Mouse (Mus musculus) liver, embryonic 14.5 days (tissue): ENCODE measurements around the gene Ssr4. TPM values are rescaled to one million over a fixed set of nuclear protein-coding genes. Genes with fewer than 3 reads are reported as not detected.

Experiments used
- ATAC-seq: fragments of 200-750 bp; cut with Nextera tagmentation; 2 replicates; pipeline ENCODE4 v1.8.0; 2017; ENCODE audit warnings: moderate number of reproducible peaks, mild to moderate bottlenecking, moderate library complexity; ENCODE audit not compliant: insufficient read depth
- DNase-seq, 3 experiments: peaks; one replicate each; pipeline ENCODE4 v3.0.0-alpha.2; 2012 to 2013; ENCODE audit warnings: low read depth in 3 of 3, low spot score in 3 of 3
- H3K27ac ChIP-seq: fragments of 300-500 bp; sonication (generic); 2 replicates; pipeline ENCODE4 v1.5.1; 2014; ENCODE audit warnings: moderate library complexity, mild to moderate bottlenecking, control low read depth, inconsistent platforms
- H3K27me3 ChIP-seq: fragments of 300-500 bp; sonication (generic); 2 replicates; pipeline ENCODE4 v1.6.1; 2014; ENCODE audit warnings: mild to moderate bottlenecking, low read length, moderate library complexity; ENCODE audit not compliant: control insufficient read depth, insufficient read depth
- H3K36me3 ChIP-seq: fragments of 300-500 bp; sonication (generic); replicated peaks from 2 replicates; pipeline ENCODE4 v1.6.1; 2014; ENCODE audit warnings: low read depth; ENCODE audit not compliant: control insufficient read depth, insufficient read depth
- H3K4me1 ChIP-seq, 2 experiments: fragments of 200-500 bp in 1 of 2; fragments of 300-500 bp in 1 of 2; sonication (generic) in 1 of 2; replicated peaks; 2 replicates each; pipeline ENCODE4 v1.6.1; 2012 to 2014; ENCODE audit warnings: antibody characterized with exemption in 1 of 2, inconsistent platforms in 1 of 2, low read length in 1 of 2; ENCODE audit not compliant: control insufficient read depth in 2 of 2, insufficient read depth in 2 of 2
- H3K4me2 ChIP-seq: fragments of 300-500 bp; sonication (generic); 2 replicates; pipeline ENCODE4 v1.6.1; 2014; ENCODE audit warnings: low read depth, mild to moderate bottlenecking, control low read depth, moderate library complexity
- H3K4me3 ChIP-seq, 2 experiments: fragments of 200-500 bp in 1 of 2; fragments of 300-500 bp in 1 of 2; sonication (generic) in 1 of 2; 2 replicates each; pipeline ENCODE4 v1.5.1; 2012 to 2014; ENCODE audit warnings: low read depth in 2 of 2, low read length in 2 of 2, mild to moderate bottlenecking in 2 of 2, control low read depth in 1 of 2, inconsistent platforms in 1 of 2, moderate library complexity in 1 of 2; ENCODE audit not compliant: insufficient read depth in 1 of 2
- H3K9ac ChIP-seq: fragments of 300-500 bp; sonication (generic); replicated peaks from 2 replicates; pipeline ENCODE4 v1.6.1; 2014; ENCODE audit warnings: mild to moderate bottlenecking, control low read depth, moderate library complexity
- H3K9me3 ChIP-seq: fragments of 300-500 bp; sonication (generic); 2 replicates; pipeline ENCODE4 v1.6.1; 2016; ENCODE audit warnings: low read length, mixed read lengths; ENCODE audit not compliant: control insufficient read depth
- CTCF ChIP-seq: IDR thresholded peaks from 2 replicates; pipeline ENCODE4 v1.5.1; 2016; ENCODE audit warnings: antibody characterized with exemption, low read depth, control low read depth
- EP300 ChIP-seq: IDR thresholded peaks from 2 replicates; pipeline ENCODE4 v1.6.1; 2016; ENCODE audit warnings: antibody characterized with exemption, low read depth
- WGBS: fragments of 180-500 bp; shearing (Covaris S2); extraction: QIAGEN DNeasy Blood & Tissue Kit; methylation state at CpG from one replicate; pipeline ENCODE4 v1.1.7; 2014; ENCODE audit not compliant: insufficient replicate concordance; 5-methylcytosine and 5-hydroxymethylcytosine counted together
- polyA plus RNA-seq, 2 experiments: library from polyadenylated mRNA; depleted of rRNA in 1 of 2; stranded (reverse) in 1 of 2; unstranded in 1 of 2; fragments of >200 nt; fragmentation: Nextera tagmentation in 1 of 2; extraction: Ambion mirVana in 1 of 2; gene quantifications; 2 replicates each; pipeline versions ENCODE4 v1.2.1 to v1.2.3; 2012 to 2014

Ssr4 gene
- polyA plus RNA-seq, 2 experiments = 139 to 203 TPM

- 58% methylated on average over 1 of the region's 1 CpGs for WGBS
- Histone ChIP-seq H3K9me3 (no peaks in the 10 kb centered on the region), H3K27ac (no peak overlapping the region), H3K27me3 (no peaks in the 10 kb centered on the region), H3K9ac (no peak overlapping the region), H3K4me3 (no peak overlapping the region), H3K4me2 (no peak overlapping the region), H3K36me3 (no peaks in the 10 kb centered on the region), H3K4me1 (no peaks in the 10 kb centered on the region)
- no peak for DNase-seq
- TF ChIP-seq EP300 = no peak
- no peak for TF ChIP-seq CTCF
- no peak for ATAC-seq
Measured at GRCm38 (mm10) chrX:73748977-73749376, 37.9 kb upstream of the Ssr4 start.

GRCm38 (mm10) chrX:73756334-73757140 is 30.3 kb upstream of the Ssr4 start, which contains the start of gene Plxnb3:
TSS of gene Plxnb3 (plus strand) at chrX:73757090.
- 67% methylated on average over 4 of the region's 5 CpGs for whole genome bisulfite sequencing
- Histone ChIP-seq H3K27ac (no peak within 1 kb of the TSS), H3K27me3 (no peaks in the 10 kb centered on the region), H3K9me3 (no peaks in the 10 kb centered on the region), H3K4me2 (no peak within 1 kb of the TSS), H3K4me1 (no peaks in the 10 kb centered on the region), H3K4me3 (no peak within 1 kb of the TSS), H3K9ac (no peak within 1 kb of the TSS), H3K36me3 (no peaks in the 10 kb centered on the region)
- TF ChIP-seq EP300 (no peak), CTCF (no peak)
- DNase-seq = no peak
- no peak for ATAC-seq

- Histone ChIP-seq H3K27me3 (no peaks in the 10 kb centered on the region), H3K4me2 (no peak overlapping the region), H3K36me3 (no peaks in the 10 kb centered on the region), H3K9me3 (no peaks in the 10 kb centered on the region), H3K4me1 (no peaks in the 10 kb centered on the region), H3K9ac (no peak overlapping the region), H3K27ac (no peak overlapping the region), H3K4me3 (no peak overlapping the region)
- DNase-seq = no peak
- ATAC-seq = no peak
- no peak for TF ChIP-seq EP300
- TF ChIP-seq CTCF = no peak
- WGBS = 74% methylated on average over 12 of the region's 13 CpGs
Measured at GRCm38 (mm10) chrX:73758611-73759290, 28.1 kb upstream of the Ssr4 start.

- no peaks in the 10 kb centered on the region for H3K27me3 ChIP-seq
- WGBS = 19% methylated on average over 1 of the region's 1 CpGs
- H3K4me3 ChIP-seq = no peak overlapping the region
- H3K4me2 ChIP-seq = no peak overlapping the region
- H3K36me3 ChIP-seq = no peaks in the 10 kb centered on the region
- no peak overlapping the region for H3K27ac ChIP-seq
- TF ChIP-seq EP300 (no peak), CTCF (no peak)
- H3K9me3 ChIP-seq = no peaks in the 10 kb centered on the region
- no peaks in the 10 kb centered on the region; a peak in 1 of 4 replicates for H3K4me1 ChIP-seq
- H3K9ac ChIP-seq = no peak overlapping the region
- DNase-seq (no peak), ATAC-seq (no peak)
Measured at GRCm38 (mm10) chrX:73765311-73765710, 21.5 kb upstream of the Ssr4 start.

- ATAC-seq = no peak
- no peak overlapping the region for H3K4me3 ChIP-seq
- no peak overlapping the region for H3K9ac ChIP-seq
- no peak for TF ChIP-seq EP300
- TF ChIP-seq CTCF = peak; percentile 83
- no peaks in the 10 kb centered on the region for H3K9me3 ChIP-seq
- no peak for DNase-seq
- H3K36me3 ChIP-seq = no peaks in the 10 kb centered on the region
- H3K27me3 ChIP-seq = no peaks in the 10 kb centered on the region
- no peak overlapping the region for H3K27ac ChIP-seq
- H3K4me2 ChIP-seq = no peak overlapping the region
- no peaks in the 10 kb centered on the region; a peak in 1 of 4 replicates for H3K4me1 ChIP-seq
- 47% methylated on average over 9 of the region's 9 CpGs for WGBS
Measured at GRCm38 (mm10) chrX:73767267-73767666, 19.6 kb upstream of the Ssr4 start.
